Mouse (Mus musculus) heart, postnatal 10 days (tissue): ENCODE data around the gene Pax2. TPM values are rescaled to one million over a fixed set of nuclear protein-coding genes. Genes with fewer than 3 reads are reported as not detected.
A peak's percentile ranks its signal among the peaks of the same experiment; 100 is the strongest.

Experiments used
- DNase-seq, 2 experiments: peaks; one replicate each; pipeline ENCODE4 v3.0.0; 2021
- intact Hi-C: fragments of 180-260 bp; cut with DNase I; formaldehyde crosslinking; loops from one replicate; pipeline ENCODE4 v1.15.1; 2025
- total RNA-seq, 2 experiments: library from RNA; stranded (reverse); gene quantifications; 2 replicates each; pipeline ENCODE4 v1.2.3; 2021

Pax2 gene
- not detected for total RNA-seq

GRCm38 (mm10) chr19:44755693-44756420 lies at the start of gene Pax2:
TSS of gene Pax2 (plus strand) at chr19:44756045.
- peak; percentile 41 to 56 for DNase-seq
- intact Hi-C loops = loop anchor here (2.0 kb wide), 3 partner anchors 101 to 139 kb away; no protein-coding TSS in a partner anchor

- DNase-seq = peak; percentile 66 to 67
- intact Hi-C loops = no loop called here
Observed at GRCm38 (mm10) chr19:44708885-44709284, 47.0 kb upstream of the Pax2 start.

- no peak for DNase-seq
- intact Hi-C loops = no loop called here
Observed at GRCm38 (mm10) chr19:44716731-44717600, 38.9 kb upstream of the Pax2 start.

- intact Hi-C loops = no loop called here
- DNase-seq = no peak
Observed at GRCm38 (mm10) chr19:44719292-44720193, 36.3 kb upstream of the Pax2 start.

DNA sequence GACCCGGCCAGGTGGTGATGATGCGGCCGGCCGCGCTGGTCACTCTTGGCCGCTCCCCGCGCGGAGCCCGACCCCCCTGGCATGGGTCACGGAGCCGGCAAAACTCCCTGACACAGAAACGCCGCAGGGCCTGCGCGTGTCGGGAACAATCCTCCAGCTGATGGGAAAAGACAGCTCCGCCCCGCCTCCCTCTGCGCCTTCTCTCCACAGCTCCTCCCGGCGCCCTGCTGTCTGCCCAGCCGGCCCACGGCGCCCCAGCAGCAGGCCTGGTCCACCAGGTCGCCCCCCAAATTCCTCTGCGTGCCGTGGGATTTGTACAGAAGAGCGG lies 35.7 kb upstream of the Pax2 start:
- intact Hi-C loops = no loop called here
- DNase-seq = no peak

DNA sequence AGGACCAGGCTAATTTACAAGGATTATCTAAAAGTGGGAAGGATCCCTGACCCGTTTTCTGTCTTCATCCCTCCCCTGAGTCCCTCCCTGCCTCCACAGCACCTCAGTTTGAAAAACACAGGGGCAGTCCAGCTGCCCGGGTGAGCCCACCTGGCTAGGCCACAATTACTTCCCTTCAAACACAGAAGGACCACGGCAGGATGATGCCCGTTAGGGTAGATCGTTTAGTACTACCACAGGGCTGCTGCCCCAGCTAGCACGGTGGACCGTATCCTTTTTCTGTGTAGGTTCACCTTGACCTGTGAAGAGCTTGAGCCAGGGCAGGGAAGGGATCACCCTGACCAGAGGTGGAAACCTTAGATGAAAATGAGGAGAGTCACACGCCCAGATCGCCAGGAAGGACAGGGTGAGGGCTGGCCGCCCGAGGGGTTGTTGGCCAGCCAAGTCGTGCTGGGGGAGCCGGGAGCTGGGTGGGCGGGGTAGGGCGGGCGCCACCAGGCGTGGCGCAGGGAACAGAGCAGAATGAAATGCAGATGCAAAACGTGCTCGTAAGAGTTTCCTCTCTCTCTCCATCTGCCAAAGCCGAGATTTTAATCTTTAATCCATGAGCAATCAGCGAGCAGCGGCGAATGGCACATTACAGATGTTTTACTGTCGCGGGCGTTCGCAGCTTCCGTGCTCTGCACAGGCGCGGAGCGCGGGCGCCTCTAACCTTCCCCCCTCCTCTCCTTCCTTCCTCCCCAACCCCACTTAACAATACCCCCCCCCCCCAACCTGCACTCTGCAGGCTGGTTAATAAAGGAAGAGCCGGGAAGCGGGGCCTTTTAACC lies 32.0 kb upstream of the Pax2 start:
- intact Hi-C loops = no loop called here
- no peak for DNase-seq

DNA sequence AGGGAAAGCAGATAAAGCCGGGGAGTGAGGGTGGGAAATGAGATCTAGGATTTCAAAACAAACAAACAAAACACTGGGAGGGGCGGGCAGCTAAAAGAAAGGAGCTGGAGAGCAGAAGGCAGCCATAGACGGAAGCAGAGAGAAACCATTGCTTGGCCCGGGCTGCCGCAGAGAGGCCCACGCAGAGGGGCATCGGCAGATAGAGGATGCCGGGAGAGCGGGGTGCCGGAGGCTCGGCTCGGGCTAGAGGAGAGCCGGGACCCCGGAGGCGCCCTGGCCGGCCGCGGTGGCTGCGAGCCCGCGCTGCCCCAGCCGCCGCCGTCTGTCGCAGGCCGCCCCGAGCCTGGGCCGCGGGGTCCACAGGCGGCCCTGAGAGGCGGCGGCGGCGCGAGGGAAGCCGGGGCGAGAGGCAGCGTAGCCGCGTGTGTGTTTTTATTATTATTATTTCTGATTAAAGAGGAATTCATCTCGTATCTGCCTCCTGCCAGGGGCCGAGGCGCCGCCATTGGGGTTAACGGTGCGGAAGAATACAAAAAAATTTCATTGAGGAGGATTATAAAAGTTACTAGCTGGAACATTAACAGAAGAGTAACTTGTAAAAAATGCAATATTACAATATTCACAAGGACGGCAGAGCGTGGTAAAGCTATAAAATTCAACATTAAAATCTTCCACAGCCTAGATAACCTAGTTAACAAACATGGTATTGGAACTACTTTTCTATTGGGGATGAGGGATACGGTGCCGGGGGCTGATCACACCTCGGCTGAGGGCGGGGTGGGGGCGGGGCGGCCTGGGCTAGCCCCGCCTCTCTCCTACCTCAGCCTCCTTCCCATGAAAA lies 29.7 kb upstream of the Pax2 start:
- peak; percentile 57 to 60 for DNase-seq
- intact Hi-C loops = no loop called here

DNA sequence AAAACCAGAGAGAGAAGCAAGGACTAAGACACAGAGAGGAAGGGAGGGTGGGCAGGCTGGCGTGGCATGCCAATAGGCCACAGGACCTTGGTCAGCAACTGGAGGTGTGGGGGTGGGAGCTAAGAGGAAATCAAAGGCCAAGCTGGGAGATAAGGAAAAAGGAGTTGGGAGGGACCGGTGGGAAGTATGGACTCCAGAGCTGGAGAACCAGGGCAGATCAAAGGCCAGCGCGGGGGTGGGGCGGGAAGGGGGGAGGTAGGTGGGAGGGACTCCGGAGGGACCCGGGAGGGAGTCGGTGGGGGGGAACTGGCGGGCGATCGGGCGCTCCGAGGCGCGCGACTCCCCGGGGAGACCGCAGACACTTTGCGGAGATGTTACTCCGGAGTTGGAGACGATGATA lies 21.7 kb upstream of the Pax2 start:
- no peak for DNase-seq
- intact Hi-C loops = no loop called here

- DNase-seq = no peak
- intact Hi-C loops = no loop called here
Observed at GRCm38 (mm10) chr19:44734682-44735081, 21.2 kb upstream of the Pax2 start.

DNA sequence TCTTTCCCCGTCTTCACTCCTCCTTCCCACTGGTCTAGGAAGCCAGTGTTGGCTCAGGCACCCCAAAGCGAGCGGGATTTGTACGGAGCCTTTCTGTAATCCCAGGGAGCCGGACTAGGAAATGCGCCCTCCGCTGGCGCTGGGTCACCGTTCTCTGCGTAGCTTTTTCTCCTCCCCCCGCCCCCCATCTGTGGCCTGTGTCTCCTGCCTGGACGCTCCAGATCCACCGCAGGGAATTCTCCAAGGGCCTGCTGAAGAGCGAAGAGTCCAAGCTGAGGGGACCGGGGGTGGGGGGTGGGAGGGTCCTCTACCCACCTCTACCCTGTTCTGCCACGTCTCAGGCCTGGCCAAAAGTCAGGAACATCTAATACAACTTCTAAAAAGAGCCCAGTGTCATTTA lies 15.5 kb upstream of the Pax2 start:
- intact Hi-C loops = no loop called here
- DNase-seq = no peak

DNA sequence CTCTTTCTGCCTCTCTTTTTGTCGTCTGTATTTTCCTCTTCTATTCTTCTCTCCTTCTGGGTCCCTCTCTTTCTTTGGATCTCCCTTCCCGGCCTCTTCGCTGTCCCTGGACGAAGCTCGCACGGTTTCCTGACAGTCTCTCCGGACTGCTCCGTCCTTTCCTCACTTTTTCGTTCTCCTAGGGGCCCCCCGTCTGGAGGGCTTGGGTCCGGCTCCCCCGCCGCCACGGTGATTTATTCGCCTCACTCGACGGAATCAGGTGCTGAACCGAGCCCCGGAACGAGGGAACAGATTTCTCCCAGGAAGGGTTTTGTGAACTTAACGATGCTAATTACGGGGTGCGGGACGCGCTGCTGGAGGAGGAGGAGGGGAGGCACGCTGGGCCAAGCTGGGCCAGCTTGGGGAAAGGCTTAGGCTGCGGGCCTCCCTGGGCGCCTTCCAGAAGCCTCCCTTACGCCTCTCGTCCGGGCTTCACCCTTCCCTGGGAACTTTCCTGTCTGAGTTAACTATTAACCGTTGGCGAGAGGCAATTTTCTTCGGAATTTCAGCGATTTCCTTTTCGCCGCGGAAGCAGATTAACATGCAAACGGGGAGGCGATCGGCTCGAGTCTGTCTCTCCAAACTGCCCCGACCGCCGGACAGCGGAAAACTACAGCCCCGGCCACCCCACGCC lies 14.6 kb upstream of the Pax2 start:
- peak in 1 of 2 experiments; percentile 25 for DNase-seq
- intact Hi-C loops = no loop called here

DNA sequence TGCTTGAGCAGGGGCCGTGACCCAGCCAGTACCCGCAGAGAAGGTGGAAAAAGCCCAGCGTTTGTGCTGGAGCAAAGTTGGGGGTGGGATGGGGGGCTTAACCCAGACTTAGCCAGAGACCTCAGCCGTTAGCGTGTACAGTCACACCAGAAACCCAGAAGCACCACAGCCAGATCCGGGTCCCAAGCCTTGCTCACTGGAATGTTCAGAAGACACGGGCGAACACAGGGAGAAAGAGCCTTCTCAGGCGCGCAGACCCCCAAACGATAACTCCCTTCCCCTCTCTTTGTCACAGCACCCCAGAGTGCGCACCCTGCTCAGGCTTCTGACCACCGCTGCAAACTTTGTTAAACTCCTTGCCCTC lies 14.1 kb upstream of the Pax2 start:
- intact Hi-C loops = no loop called here
- no peak for DNase-seq

GRCm38 (mm10) chr19:44742131-44743020 lies 13.5 kb upstream of the Pax2 start:
- intact Hi-C loops = no loop called here
- peak in 1 of 2 experiments; percentile 29 for DNase-seq

DNA sequence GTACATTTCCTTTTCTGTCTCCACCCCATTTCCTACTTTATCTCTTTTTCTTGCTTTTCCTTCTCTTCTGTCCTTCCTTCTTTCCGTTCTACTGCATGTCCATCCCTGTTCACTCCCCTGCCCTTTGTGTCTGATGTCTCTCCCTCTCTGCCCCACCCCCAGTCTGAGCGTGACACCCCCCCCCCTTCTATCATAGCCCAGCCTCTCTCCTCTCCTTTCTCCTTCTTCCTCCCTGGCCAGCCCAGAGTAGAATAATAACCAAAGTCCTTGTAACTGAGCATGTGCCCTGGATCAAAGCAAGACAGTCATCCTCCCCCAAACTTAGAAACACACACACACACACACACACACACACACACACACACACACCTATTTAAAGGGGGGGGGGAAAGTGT lies 12.8 kb upstream of the Pax2 start:
- no peak for DNase-seq
- intact Hi-C loops = no loop called here

DNA sequence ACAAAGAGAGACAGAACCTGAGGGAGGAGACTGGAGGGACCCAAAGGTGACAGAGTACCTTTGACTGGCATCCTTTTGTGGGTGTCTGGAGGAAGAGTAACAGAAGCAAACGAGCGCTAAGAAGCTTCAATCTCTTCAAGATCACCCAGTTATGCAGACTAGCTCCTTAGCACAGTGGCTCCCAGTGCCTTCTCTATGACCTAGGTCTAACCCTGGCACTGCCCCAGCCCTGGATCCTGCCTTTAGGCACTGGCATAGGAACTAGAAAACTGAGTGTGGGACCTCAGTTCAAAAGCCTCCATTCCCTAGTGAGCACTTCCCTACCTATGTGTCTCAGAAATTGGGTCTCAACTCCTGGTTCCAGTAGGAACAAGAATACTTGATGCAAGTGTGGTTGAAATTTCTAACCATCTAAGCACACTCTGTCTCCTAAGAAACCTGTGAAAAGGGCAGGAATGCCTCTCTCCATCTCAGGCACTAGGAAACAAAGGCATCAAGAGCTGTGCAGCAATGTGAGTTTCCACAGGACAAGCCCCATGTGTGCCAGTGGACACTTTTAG lies 11.8 kb upstream of the Pax2 start:
- intact Hi-C loops = no loop called here
- no peak for DNase-seq

DNA sequence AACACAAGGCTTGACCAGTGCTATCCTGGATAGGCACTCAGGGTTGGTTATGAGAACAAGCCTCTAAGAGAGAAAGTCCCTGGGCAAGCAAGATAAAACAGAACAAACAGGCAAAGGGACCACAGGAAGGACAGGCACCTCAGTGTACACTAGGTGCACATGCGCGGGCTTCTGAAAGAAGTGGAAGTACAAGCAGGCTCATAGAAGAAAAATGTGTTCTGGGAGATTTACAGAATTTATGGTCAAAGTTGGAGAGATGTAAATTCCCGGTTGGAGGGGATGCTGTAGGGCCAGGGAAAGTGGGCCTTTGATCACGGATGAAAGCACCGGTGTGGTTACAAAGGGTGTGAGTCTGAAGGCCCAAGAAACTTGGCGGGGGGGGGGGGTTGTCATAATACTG lies 10.1 kb upstream of the Pax2 start:
- DNase-seq = no peak
- intact Hi-C loops = no loop called here

DNA sequence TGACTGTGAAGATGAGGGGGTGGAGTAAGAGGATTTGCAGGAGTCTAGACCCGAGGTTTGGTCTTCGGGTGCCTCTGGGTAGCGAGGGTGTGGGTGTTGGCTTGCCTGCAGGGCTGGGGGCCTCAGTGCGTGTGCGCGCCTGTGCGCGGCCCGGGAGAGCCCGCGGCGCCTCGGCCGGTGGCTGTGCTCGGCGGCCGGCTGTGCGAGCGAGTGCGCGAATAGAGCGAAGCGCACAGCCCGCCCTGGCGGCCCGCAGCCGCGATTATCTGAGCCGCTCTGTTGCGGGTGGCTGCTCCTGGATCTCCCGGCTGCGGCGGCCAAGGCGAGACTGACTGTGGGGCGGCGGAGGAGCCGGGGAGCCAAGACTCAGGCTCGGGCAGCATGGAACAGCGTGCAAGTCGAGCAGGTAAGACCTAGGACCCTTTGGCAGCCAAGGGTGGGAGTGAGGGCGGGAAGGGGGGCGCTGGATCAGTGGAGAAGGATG lies 9.3 kb upstream of the Pax2 start:
- intact Hi-C loops = no loop called here

More for the DNA sequence above, 9.3 kb upstream of the Pax2 start:
- no peak for DNase-seq
